Mouse (Mus musculus) forebrain, embryonic 11.5 days (tissue): ENCODE data around the gene Atp13a2. TPM values are rescaled to one million over a fixed set of nuclear protein-coding genes. Genes with fewer than 3 reads are reported as not detected.
A peak's percentile ranks its signal among the peaks of the same experiment; 100 is the strongest.

ENCODE experiments used
- ATAC-seq: fragments of 200-750 bp; cut with Nextera tagmentation; replicated peaks from 2 replicates; pipeline ENCODE4 v1.8.0; 2017; ENCODE audit warnings: moderate TSS enrichment; ENCODE audit not compliant: low FRiP score
- DNase-seq: peaks from one replicate; pipeline ENCODE4 v3.0.0-alpha.2; 2017; ENCODE audit warnings: low spot score
- H3K27ac ChIP-seq: fragments of 300-500 bp; sonication (generic); 2 replicates; pipeline ENCODE4 v1.5.1; 2014; ENCODE audit warnings: low read depth, low read length
- H3K27me3 ChIP-seq: fragments of 300-500 bp; sonication (generic); 2 replicates; pipeline ENCODE4 v1.6.1; 2014; ENCODE audit warnings: mild to moderate bottlenecking, low read length, mixed read lengths; ENCODE audit not compliant: control insufficient read depth, insufficient read depth
- H3K36me3 ChIP-seq: fragments of 300-500 bp; sonication (generic); 2 replicates; pipeline ENCODE4 v1.6.1; 2014; ENCODE audit warnings: mild to moderate bottlenecking, low read length, moderate library complexity, mixed read lengths; ENCODE audit not compliant: control insufficient read depth, insufficient read depth
- H3K4me1 ChIP-seq: fragments of 300-500 bp; sonication (generic); replicated peaks from 2 replicates; pipeline ENCODE4 v1.6.1; 2014; ENCODE audit warnings: low read length, mixed read lengths; ENCODE audit not compliant: control insufficient read depth, insufficient read depth
- H3K4me2 ChIP-seq: fragments of 300-500 bp; sonication (generic); 2 replicates; pipeline ENCODE4 v1.6.1; 2014; ENCODE audit warnings: low read depth, mild to moderate bottlenecking, low read length, moderate library complexity, mixed read lengths; ENCODE audit not compliant: severe bottlenecking
- H3K4me3 ChIP-seq: fragments of 300-500 bp; sonication (generic); 2 replicates; pipeline ENCODE4 v1.5.1; 2014; ENCODE audit warnings: low read depth, low read length
- H3K9ac ChIP-seq: fragments of 300-500 bp; sonication (generic); 2 replicates; pipeline ENCODE4 v1.6.1; 2014; ENCODE audit warnings: low read length
- H3K9me3 ChIP-seq: fragments of 300-500 bp; sonication (generic); 2 replicates; pipeline ENCODE4 v1.6.1; 2016; ENCODE audit warnings: low read length, mixed read lengths; ENCODE audit not compliant: control insufficient read depth
- WGBS: fragments of 180-500 bp; shearing (Covaris S2); extraction: QIAGEN DNeasy Blood & Tissue Kit; methylation state at CpG from one replicate; pipeline ENCODE4 v1.1.7; 2014; 5-methylcytosine and 5-hydroxymethylcytosine counted together
- polyA plus RNA-seq: library from polyadenylated mRNA; unstranded; fragments of >200 nt; fragmentation: Nextera tagmentation; extraction: Ambion mirVana; gene quantifications from 2 replicates; pipeline ENCODE4 v1.2.1, GENCODE M21; 2014

Atp13a2 gene
- polyA plus RNA-seq, 1 experiment from 2014 or later = 51.2 TPM

DNA sequence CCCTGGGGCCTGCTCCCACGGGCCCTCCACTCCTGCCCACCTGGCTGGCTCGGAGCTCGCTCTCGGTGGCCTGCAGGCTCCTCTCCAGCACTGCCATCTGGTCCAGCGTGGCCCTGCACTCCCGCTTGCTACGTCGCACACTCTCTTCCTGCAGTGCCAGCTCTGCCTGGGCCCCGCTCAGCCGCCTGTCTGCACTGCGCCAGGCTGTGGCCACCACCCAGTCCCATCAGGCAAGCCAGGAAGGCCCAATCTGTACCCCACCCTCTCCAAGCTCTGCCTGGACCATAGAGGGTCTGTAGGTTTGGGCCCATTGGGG lies 34.9 kb downstream of the Atp13a2 start:
- no peaks in the 10 kb centered on the region for H3K9me3 ChIP-seq
- H3K4me1 ChIP-seq = peaks cover 18% of the 10 kb centered on the region
- H3K27me3 ChIP-seq = no peaks in the 10 kb centered on the region
- no peak overlapping the region for H3K4me3 ChIP-seq
- 77% methylated on average over 11 of the region's 11 CpGs for WGBS
- ATAC-seq (peak; percentile 13; the same call in 1 of the 2 replicates), DNase-seq (peak; percentile 62)
- peak overlapping the region; percentile 9; the same call in 1 of the 2 replicates for H3K9ac ChIP-seq
- no peak overlapping the region for H3K4me2 ChIP-seq
- H3K27ac ChIP-seq = peak overlapping the region; percentile 90
- H3K36me3 ChIP-seq = no peaks in the 10 kb centered on the region; the same call in 1 of the 2 replicates

DNA sequence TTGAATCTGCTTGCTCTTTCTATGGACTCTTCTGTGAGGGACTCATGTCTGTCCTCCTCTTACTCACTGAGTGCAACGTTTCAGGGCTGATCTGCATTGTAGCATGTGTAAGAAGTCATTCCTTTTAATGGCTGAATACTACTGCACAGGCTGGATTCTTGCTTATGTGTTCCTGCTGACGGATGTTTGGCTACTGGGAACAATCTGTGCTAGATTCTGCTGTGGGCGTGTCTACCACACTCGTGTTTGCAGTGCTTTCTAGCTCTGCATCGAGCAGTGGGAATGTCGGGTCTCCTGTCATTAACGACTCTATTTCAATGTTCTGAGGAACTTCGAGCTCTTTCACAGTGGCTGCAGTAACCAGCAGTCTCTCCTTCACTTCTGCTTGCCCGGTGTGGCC lies 37.4 kb downstream of the Atp13a2 start:
- Histone ChIP-seq H3K36me3 (no peaks in the 10 kb centered on the region; the same call in 1 of the 2 replicates), H3K27ac (no peak overlapping the region), H3K9me3 (no peaks in the 10 kb centered on the region), H3K9ac (no peak overlapping the region), H3K4me3 (no peak overlapping the region), H3K4me1 (peaks cover 18% of the 10 kb centered on the region), H3K27me3 (no peaks in the 10 kb centered on the region), H3K4me2 (no peak overlapping the region)
- ATAC-seq (no peak), DNase-seq (no peak)
- WGBS = 84% methylated on average over 9 of the region's 9 CpGs

DNA sequence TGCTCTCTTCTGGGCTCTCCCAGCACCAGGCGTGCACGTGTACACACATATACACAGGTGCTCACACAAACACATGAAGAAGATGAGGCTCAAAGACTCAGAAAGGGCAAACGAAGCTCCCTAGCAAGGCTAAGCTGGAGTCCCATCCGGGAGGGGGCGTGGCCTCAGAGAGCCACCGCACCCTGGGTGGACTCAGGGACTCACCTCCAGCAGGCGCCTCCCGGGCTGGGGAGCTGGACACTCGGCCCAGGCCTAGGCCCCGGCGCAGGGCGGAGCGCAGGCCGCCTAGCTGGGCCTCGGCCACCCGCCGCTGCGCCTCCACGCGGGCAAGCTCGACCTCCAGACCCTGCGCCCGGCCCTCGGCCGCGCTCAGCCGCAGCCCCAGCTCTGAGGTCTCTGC lies 38.3 kb downstream of the Atp13a2 start:
- no peak for ATAC-seq
- Histone ChIP-seq H3K27ac (no peak overlapping the region), H3K36me3 (no peaks in the 10 kb centered on the region; the same call in 1 of the 2 replicates), H3K4me2 (no peak overlapping the region), H3K9ac (no peak overlapping the region), H3K4me3 (no peak overlapping the region), H3K9me3 (no peaks in the 10 kb centered on the region), H3K27me3 (no peaks in the 10 kb centered on the region), H3K4me1 (peaks cover 18% of the 10 kb centered on the region)
- DNase-seq = no peak
- 83% methylated on average over 27 of the region's 27 CpGs for WGBS

DNA sequence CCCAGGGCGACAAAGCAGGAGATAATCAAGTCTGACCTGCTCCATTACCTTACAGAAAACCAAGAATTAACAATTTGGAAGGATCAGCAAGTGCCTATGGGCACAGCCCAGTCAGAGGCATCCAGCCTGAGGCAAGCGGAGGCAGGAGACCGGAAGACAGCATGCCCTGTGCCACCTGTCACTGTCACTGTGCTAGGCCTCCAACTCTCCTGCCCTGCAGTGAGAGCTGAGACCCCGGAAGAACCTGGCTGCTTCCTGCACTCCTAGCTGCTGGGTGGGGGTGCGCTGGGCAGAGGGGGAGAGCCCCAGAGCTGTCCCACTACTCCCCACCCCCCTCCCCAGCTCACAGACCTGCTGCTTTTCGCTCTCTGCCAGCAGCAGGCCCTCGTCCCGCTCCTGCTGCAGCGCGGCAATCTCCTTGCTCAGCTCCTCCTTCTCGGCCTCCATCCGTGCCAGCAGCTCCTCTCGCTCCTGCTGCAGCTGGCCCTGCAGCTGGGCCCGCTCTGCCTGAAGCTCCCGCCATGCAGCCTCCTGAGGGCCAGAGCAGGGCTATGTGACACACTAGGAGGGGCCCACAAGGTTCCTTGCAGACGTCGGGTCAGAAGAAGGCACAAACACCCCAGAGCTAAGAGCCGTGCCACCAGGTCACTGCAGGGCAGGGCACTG lies 44.0 kb downstream of the Atp13a2 start:
- H3K9ac ChIP-seq = no peak overlapping the region
- no peak overlapping the region for H3K27ac ChIP-seq
- DNase-seq (no peak), ATAC-seq (no peak)
- 90% methylated on average over 17 of the region's 18 CpGs for WGBS
- H3K9me3 ChIP-seq = no peaks in the 10 kb centered on the region
- H3K4me3 ChIP-seq = no peak overlapping the region
- no peaks in the 10 kb centered on the region for H3K4me1 ChIP-seq
- no peaks in the 10 kb centered on the region for H3K27me3 ChIP-seq
- H3K36me3 ChIP-seq = no peaks in the 10 kb centered on the region; the same call in 1 of the 2 replicates
- H3K4me2 ChIP-seq = no peak overlapping the region

DNA sequence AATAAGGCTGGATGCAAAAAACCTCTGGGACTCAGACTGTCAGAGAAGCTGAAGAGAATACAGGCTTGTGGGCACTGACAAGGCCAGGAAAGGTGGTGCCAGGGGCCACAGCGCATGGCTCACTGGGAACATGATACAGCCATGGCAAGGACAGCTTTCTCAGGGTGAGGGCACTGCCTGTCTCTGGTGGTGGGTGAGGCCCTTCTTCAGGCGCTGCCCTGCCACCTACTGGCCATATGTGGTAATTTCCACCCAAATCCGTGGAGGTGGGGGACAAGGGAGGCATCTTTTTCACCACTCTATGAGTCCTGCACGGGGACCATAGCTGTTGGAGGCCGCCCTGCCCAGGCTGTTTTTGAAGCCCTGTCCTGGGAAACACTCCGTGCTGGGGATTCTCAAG lies 45.1 kb downstream of the Atp13a2 start:
- Histone ChIP-seq H3K4me3 (no peak overlapping the region), H3K27me3 (no peaks in the 10 kb centered on the region), H3K9me3 (no peaks in the 10 kb centered on the region), H3K9ac (no peak overlapping the region), H3K36me3 (no peaks in the 10 kb centered on the region; the same call in 1 of the 2 replicates), H3K4me2 (no peak overlapping the region), H3K4me1 (no peaks in the 10 kb centered on the region), H3K27ac (no peak overlapping the region)
- peak; percentile 86 for DNase-seq
- peak; percentile 56; the same call in 1 of the 2 replicates for ATAC-seq
- WGBS = 16% methylated on average over 6 of the region's 6 CpGs

DNA sequence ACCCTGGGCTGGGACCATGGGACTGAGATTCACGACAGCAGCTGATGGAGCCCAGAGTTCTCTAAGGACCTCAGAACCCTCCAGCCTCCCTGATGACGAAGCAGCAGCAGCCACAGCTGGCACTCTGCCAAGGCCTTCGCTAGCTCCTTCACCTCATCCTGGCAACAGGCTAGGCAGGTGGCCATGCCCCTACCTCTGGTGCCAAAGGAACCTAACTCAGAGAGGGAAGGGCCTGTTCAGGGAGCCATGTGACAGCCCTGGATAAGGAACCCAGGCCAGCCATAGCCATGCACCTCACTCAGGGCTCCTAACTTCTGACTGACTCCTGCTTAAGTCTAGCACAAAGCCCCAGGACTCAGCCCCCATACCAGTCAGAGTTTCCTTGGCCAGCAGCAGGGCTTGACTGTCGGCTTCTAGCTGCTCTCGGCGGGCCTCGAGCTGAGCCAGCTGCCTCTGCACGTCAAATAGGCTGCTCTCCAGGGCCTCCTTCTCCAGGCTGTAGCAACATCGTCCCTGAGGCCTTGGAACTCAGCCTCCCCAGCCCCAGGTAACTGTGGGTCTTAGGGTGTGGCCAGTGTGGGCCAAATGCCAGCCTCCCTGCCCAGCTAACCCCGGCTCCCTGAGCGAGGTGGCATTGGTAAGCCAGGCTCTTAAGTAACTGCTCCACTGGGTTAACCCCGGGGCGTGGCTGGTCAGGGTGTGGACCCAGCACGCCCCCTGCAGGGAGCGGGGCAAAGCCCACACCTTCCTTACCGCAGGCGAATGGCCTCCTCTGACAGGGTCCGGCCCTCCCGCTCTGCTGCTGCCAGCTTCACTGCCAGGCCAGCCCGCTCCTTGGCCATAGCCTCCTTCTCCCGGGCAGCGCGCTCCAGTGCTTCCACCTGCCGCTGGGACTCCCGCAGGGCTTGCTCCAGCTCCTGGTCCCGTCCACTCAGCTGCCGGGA lies 47.2 kb downstream of the Atp13a2 start:
- no peak overlapping the region for H3K27ac ChIP-seq
- no peak for ATAC-seq
- no peak overlapping the region for H3K4me2 ChIP-seq
- H3K36me3 ChIP-seq = no peaks in the 10 kb centered on the region; the same call in 1 of the 2 replicates
- H3K4me1 ChIP-seq = no peaks in the 10 kb centered on the region
- no peaks in the 10 kb centered on the region for H3K9me3 ChIP-seq
- H3K4me3 ChIP-seq = no peak overlapping the region
- no peak for DNase-seq
- WGBS = 89% methylated on average over 27 of the region's 27 CpGs
- no peaks in the 10 kb centered on the region for H3K27me3 ChIP-seq
- no peak overlapping the region for H3K9ac ChIP-seq

DNA sequence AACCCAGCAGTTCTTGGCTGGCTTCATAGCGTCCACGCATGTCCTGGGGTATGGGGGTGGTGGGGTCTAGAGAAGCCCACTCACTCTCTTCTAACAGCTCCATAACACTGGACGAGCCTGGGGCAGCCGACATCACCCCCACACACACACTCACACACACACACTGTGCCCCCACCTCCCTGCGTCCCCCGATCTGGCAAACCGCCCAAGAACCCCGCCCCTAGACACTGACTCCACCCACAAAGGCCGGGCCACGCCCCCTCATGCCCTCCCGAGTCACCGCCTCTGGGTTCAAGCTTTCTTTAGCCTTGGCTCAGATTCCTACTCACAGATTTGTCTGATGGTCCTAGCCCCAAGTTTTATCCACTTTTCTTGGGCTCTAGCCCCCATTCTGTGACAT lies 54.4 kb downstream of the Atp13a2 start:
- no peak overlapping the region for H3K4me2 ChIP-seq
- peak; percentile 60 for DNase-seq
- H3K36me3 ChIP-seq = no peaks in the 10 kb centered on the region; the same call in 1 of the 2 replicates
- peaks cover 2% of the 10 kb centered on the region; the same call in 1 of the 2 replicates for H3K4me1 ChIP-seq
- H3K9ac ChIP-seq = no peak overlapping the region
- ATAC-seq = no peak
- no peaks in the 10 kb centered on the region for H3K9me3 ChIP-seq
- 63% methylated on average over 12 of the region's 12 CpGs for WGBS
- no peaks in the 10 kb centered on the region for H3K27me3 ChIP-seq
- no peak overlapping the region for H3K4me3 ChIP-seq
- no peak overlapping the region for H3K27ac ChIP-seq

DNA sequence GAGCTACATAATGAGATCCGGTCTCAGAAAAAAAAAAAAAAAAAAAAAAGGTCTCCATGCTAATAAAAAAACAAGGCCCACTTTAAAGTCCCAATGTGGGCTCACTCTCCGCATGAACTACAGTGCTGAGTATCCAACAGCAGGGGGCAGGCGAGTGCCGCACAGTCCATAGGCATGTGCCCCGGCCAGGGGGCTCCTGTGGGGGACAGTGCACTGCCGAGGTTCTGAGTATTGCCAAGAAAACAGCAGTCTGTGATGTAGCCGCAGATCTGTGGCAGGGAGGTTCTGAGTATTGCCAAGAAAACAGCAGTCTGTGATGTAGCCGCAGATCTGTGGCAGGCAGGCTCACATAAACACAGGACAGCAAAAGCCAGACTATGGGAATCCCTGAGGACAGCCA lies 58.1 kb downstream of the Atp13a2 start:
- no peak overlapping the region for H3K9ac ChIP-seq
- peaks cover 18% of the 10 kb centered on the region for H3K4me1 ChIP-seq
- WGBS = 26% methylated on average over 8 of the region's 8 CpGs
- no peak overlapping the region for H3K27ac ChIP-seq
- H3K36me3 ChIP-seq = no peaks in the 10 kb centered on the region; the same call in 1 of the 2 replicates
- H3K4me3 ChIP-seq = no peak overlapping the region
- H3K27me3 ChIP-seq = no peaks in the 10 kb centered on the region
- H3K9me3 ChIP-seq = no peaks in the 10 kb centered on the region
- no peak overlapping the region for H3K4me2 ChIP-seq
- DNase-seq (peak; percentile 87), ATAC-seq (peak; percentile 51)
